Mouse (Mus musculus) heart, postnatal 0 days (tissue): ENCODE data around the gene Homer2. TPM values are rescaled to one million over a fixed set of nuclear protein-coding genes. Genes with fewer than 3 reads are reported as not detected.

Experiments
- ATAC-seq: fragments of 200-750 bp; cut with Nextera tagmentation; 2 replicates; pipeline ENCODE4 v1.8.0; 2017; ENCODE audit warnings: low read depth, moderate number of reproducible peaks, moderate library complexity; ENCODE audit not compliant: insufficient read depth
- DNase-seq: peaks from one replicate; pipeline ENCODE4 v3.0.0-alpha.2; 2016; ENCODE audit warnings: low spot score
- H3K27ac ChIP-seq: fragments of 300-500 bp; sonication (generic); 2 replicates; pipeline ENCODE4 v1.5.1; 2014; ENCODE audit warnings: low read depth, mild to moderate bottlenecking
- H3K27me3 ChIP-seq: fragments of 300-500 bp; sonication (generic); 2 replicates; pipeline ENCODE4 v1.6.1; 2014; ENCODE audit warnings: low read length, mixed read lengths; ENCODE audit not compliant: control insufficient read depth, insufficient read depth
- H3K36me3 ChIP-seq: fragments of 300-500 bp; sonication (generic); replicated peaks from 2 replicates; pipeline ENCODE4 v1.6.1; 2014; ENCODE audit warnings: low read length, mixed read lengths; ENCODE audit not compliant: control insufficient read depth, insufficient read depth
- H3K4me1 ChIP-seq: fragments of 300-500 bp; sonication (generic); 2 replicates; pipeline ENCODE4 v1.6.1; 2014; ENCODE audit warnings: antibody characterized with exemption; ENCODE audit not compliant: control insufficient read depth, insufficient read depth
- H3K4me2 ChIP-seq: fragments of 300-500 bp; sonication (generic); 2 replicates; pipeline ENCODE4 v1.6.1; 2014; ENCODE audit warnings: low read depth, mild to moderate bottlenecking, low read length, moderate library complexity
- H3K4me3 ChIP-seq: fragments of 300-500 bp; sonication (generic); 2 replicates; pipeline ENCODE4 v1.5.1; 2014; ENCODE audit warnings: low read depth, low read length
- H3K9ac ChIP-seq: fragments of 300-500 bp; sonication (generic); replicated peaks from 2 replicates; pipeline ENCODE4 v1.6.1; 2014; ENCODE audit warnings: low read depth, low read length, mixed read lengths
- H3K9me3 ChIP-seq: fragments of 300-500 bp; sonication (generic); replicated peaks from 2 replicates; pipeline ENCODE4 v1.6.1; 2016; ENCODE audit warnings: low read length; ENCODE audit not compliant: control insufficient read depth
- CTCF ChIP-seq: IDR thresholded peaks from 2 replicates; pipeline ENCODE4 v1.5.1; 2016; ENCODE audit warnings: antibody characterized with exemption, control low read depth, low read depth
- EP300 ChIP-seq: IDR thresholded peaks from 2 replicates; pipeline ENCODE4 v1.6.1; 2016; ENCODE audit warnings: antibody characterized with exemption, low read depth
- WGBS: fragments of 180-500 bp; shearing (Covaris S2); extraction: QIAGEN DNeasy Blood & Tissue Kit; methylation state at CpG from one replicate; pipeline ENCODE4 v1.1.7; 2014; 5-methylcytosine and 5-hydroxymethylcytosine counted together
- polyA plus RNA-seq: library from polyadenylated mRNA; unstranded; fragments of >200 nt; fragmentation: Nextera tagmentation; extraction: Ambion mirVana; gene quantifications from 2 replicates; pipeline ENCODE4 v1.2.1, GENCODE M21; 2015
- total RNA-seq: library from RNA; depleted of rRNA; stranded (reverse); fragments of >200 nt; gene quantifications from 2 replicates; pipeline ENCODE4 v1.2.3, GENCODE M21; 2014; ENCODE audit warnings: low replicate concordance

Gene Homer2
- total and polyA plus RNA-seq, 2 experiments from 2014 or later, result 19.5 to 51.3 TPM

DNA sequence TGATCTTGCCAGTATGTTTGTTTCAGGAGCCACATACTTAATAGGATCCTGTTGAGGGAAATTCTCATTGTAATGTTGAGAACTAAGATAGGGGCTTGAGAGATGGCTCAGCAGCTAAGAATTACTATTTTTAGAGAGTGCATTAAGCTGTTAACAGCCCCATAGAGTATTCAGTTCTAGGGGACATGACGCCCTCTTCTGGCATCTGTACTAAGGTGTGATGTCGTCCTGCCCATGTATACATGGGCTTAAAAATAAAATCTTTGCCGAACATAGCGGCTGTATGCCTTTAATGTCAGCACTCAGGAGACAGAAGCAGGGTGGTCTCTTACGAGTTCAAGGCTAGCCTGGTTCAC, 136.6 kb downstream of the Homer2 start:
- Histone ChIP-seq H3K9ac (no peak overlapping the region), H3K9me3 (no peaks in the 10 kb centered on the region), H3K36me3 (0 out of 2 replicates have a peak, but pooled peaks cover 3% of the 10 kb centered on the region), H3K27ac (peak overlapping the region; percentile 99), H3K4me1 (peaks cover 19% of the 10 kb centered on the region), H3K27me3 (no peaks in the 10 kb centered on the region), H3K4me2 (peak overlapping the region; percentile 79; the same call in 1 of the 2 replicates), H3K4me3 (peak overlapping the region; percentile 93)
- DNase-seq (no peak), ATAC-seq (peak; percentile 7)
- TF ChIP-seq CTCF, result peak; percentile 24; the same call in 1 of the 2 replicates
- no peak for TF ChIP-seq EP300
- 2% methylated on average over 5 of the region's 5 CpGs for WGBS

DNA sequence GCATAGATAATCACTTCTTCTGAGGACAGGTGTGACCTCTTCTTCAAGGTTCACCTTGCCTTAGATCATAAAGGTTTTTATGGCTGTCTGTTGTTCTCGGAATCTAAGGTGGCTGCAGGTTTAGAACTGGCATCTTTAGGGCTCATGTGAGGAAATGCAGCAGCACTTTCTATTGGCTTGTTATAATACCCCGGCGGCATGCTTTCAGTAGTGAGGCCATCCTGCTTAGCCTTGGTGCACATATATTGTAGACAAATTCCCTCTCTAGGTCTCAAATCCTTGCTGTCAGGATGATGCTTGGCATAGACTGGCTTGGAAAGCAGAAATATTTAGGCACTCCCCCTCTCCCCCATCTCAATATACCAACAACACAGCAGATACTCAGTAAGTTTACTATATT, 137.1 kb downstream of the Homer2 start:
- Histone ChIP-seq H3K9ac (no peak overlapping the region), H3K9me3 (no peaks in the 10 kb centered on the region), H3K36me3 (0 out of 2 replicates have a peak, but pooled peaks cover 3% of the 10 kb centered on the region), H3K27ac (peak overlapping the region; percentile 99), H3K4me2 (no peak overlapping the region), H3K27me3 (no peaks in the 10 kb centered on the region), H3K4me1 (peaks cover 19% of the 10 kb centered on the region), H3K4me3 (no peak overlapping the region)
- no peak for DNase-seq
- no peak for ATAC-seq
- 83% methylated on average over 3 of the region's 3 CpGs for WGBS
- TF ChIP-seq EP300, result no peak
- no peak for TF ChIP-seq CTCF

DNA sequence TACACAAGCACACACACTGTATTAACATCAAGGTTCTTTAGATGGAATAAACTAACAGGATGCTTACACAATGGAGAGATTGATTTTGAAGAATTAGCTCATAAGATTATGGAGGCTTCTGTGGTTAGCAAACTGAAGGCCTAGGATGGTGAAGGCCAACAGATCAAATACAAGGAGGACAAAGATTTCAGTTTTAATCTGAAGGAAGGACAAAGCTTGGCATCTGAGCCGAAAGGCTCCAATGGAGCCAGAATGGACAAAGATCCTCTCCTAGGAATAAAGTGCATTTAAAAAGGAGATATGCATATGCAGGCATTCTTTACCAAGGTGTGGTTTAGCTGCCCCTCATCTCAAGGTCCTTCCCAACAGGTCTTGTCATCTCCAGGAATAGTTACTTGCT, 137.5 kb downstream of the Homer2 start:
- no peak for DNase-seq
- Histone ChIP-seq H3K4me1 (peaks cover 19% of the 10 kb centered on the region), H3K36me3 (0 out of 2 replicates have a peak, but pooled peaks cover 1% of the 10 kb centered on the region), H3K27me3 (no peaks in the 10 kb centered on the region), H3K9ac (no peak overlapping the region), H3K4me2 (no peak overlapping the region), H3K27ac (0 out of 2 replicates have a peak overlapping the region, but pooled peaks have one; percentile 99), H3K4me3 (no peak overlapping the region), H3K9me3 (no peaks in the 10 kb centered on the region)
- no peak for ATAC-seq
- TF ChIP-seq CTCF (no peak), EP300 (no peak)
- 86% methylated on average over 1 of the region's 1 CpGs for WGBS

DNA sequence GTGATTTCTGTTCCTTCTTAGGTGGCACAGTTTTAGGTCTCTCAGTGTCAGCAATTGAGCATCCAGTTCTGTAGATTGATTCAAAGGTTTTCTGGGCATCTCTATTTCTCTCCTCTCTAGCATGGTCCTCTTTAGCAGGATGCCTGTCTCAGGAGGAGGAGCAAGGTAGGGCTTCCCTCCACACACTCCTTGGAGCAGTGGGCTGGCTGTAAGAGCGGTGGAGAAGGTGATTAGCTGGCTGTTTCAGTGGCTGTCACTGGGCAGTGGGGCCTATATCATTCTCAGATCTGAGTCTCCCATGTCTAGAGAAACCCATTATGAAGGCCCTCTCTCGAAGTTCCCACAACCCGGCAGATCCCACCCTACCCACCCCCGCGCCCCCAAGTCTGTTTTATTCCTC, 139.9 kb downstream of the Homer2 start:
- H3K4me3 ChIP-seq, result no peak overlapping the region
- H3K27ac ChIP-seq, result peak overlapping the region; percentile 97
- no peaks in the 10 kb centered on the region for H3K36me3 ChIP-seq
- H3K9me3 ChIP-seq, result no peaks in the 10 kb centered on the region
- no peak for DNase-seq
- TF ChIP-seq CTCF (no peak), EP300 (no peak)
- H3K4me1 ChIP-seq, result peaks cover 22% of the 10 kb centered on the region
- no peaks in the 10 kb centered on the region for H3K27me3 ChIP-seq
- ATAC-seq, result no peak
- no peak overlapping the region for H3K4me2 ChIP-seq
- WGBS, result 76% methylated on average over 5 of the region's 5 CpGs
- H3K9ac ChIP-seq, result no peak overlapping the region

DNA sequence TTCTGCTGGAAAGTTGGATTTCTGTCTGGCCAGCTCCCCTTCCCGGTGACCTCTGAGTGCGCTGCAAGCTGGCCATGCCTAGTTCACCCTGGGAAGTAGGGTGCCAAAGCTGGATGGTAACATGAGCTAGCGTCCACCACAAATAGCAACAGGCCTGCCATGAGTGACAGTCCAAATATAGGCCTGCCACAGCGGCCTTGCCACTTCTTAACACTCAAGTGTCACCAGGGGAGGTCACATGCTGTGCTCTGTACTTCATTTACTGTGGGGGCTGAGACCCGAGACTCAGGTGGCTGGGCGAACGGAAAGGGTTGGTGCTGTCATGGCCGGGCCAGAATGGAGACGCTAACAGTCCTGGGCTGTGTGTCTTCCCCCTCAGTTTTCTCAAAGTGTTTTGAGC, 140.4 kb downstream of the Homer2 start, which contains the start of gene Fsd2:
Gene Fsd2, minus strand, starts transcription at position 53 of the 400 bp plus-strand sequence.
- H3K4me3 ChIP-seq, result peak within 1 kb of the TSS; percentile 34
- no peaks in the 10 kb centered on the region for H3K36me3 ChIP-seq
- peak; percentile 97 for TF ChIP-seq EP300
- no peak for TF ChIP-seq CTCF
- peak within 1 kb of the TSS; percentile 64 for H3K9ac ChIP-seq
- WGBS, result 34% methylated on average over 9 of the region's 9 CpGs
- peaks cover 21% of the 10 kb centered on the region for H3K4me1 ChIP-seq
- H3K27ac ChIP-seq, result peak within 1 kb of the TSS; percentile 97
- H3K27me3 ChIP-seq, result no peaks in the 10 kb centered on the region
- peak; percentile 83 for ATAC-seq
- H3K4me2 ChIP-seq, result peak within 1 kb of the TSS; percentile 67
- no peaks in the 10 kb centered on the region for H3K9me3 ChIP-seq
- peak; percentile 93 for DNase-seq

DNA sequence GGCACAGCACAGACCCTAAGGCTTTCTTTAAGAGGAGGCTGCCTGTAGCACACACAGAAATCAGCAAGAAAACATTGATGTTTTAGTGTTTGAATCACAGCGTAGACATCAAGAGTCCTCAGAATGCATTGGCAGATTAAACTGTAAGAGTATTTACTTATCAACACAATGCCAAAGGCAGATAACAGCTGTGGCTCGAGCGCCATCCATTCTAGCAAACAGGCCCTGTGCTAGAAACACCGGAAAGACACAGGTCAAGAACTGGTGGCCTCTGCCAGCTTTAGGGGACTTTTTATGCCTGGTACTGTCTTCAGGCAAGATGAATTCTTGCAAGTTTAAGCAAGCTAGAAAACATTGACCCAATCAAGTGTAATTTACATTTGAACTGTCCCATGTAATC, 141.0 kb downstream of the Homer2 start:
- 32% methylated on average over 4 of the region's 4 CpGs for whole genome bisulfite sequencing
- DNase-seq, result peak; percentile 16
- Histone ChIP-seq H3K4me1 (peaks cover 22% of the 10 kb centered on the region), H3K36me3 (no peaks in the 10 kb centered on the region), H3K27me3 (no peaks in the 10 kb centered on the region), H3K4me3 (peak overlapping the region; percentile 34), H3K9ac (peak overlapping the region; percentile 64), H3K27ac (peak overlapping the region; percentile 97), H3K9me3 (no peaks in the 10 kb centered on the region), H3K4me2 (peak overlapping the region; percentile 67)
- ATAC-seq, result no peak
- no peak for TF ChIP-seq CTCF
- no peak for TF ChIP-seq EP300
